Mouse (Mus musculus) limb, embryonic 15.5 days (tissue): ENCODE results near the gene Vps18. TPM values are rescaled to one million over a fixed set of nuclear protein-coding genes. Genes with fewer than 3 reads are reported as not detected.

Experiments used
- ATAC-seq: fragments of 200-750 bp; cut with Nextera tagmentation; 2 replicates; pipeline ENCODE4 v1.8.0; 2017; ENCODE audit warnings: low read depth, moderate TSS enrichment; ENCODE audit not compliant: insufficient number of reproducible peaks, low FRiP score, low TSS enrichment
- H3K27ac ChIP-seq: fragments of 300-500 bp; sonication (generic); 2 replicates; pipeline ENCODE4 v1.5.1; 2015; ENCODE audit warnings: moderate library complexity, mild to moderate bottlenecking, inconsistent platforms
- H3K27me3 ChIP-seq: fragments of 300-500 bp; sonication (generic); 2 replicates; pipeline ENCODE4 v1.6.1; 2015; ENCODE audit warnings: inconsistent platforms
- H3K36me3 ChIP-seq: fragments of 300-500 bp; sonication (generic); 2 replicates; pipeline ENCODE4 v1.6.1; 2015; ENCODE audit warnings: inconsistent platforms
- H3K4me1 ChIP-seq: fragments of 300-500 bp; sonication (generic); 2 replicates; pipeline ENCODE4 v1.6.1; 2015; ENCODE audit warnings: inconsistent platforms
- H3K4me2 ChIP-seq: fragments of 300-500 bp; sonication (generic); 2 replicates; pipeline ENCODE4 v1.6.1; 2015; ENCODE audit warnings: mild to moderate bottlenecking, inconsistent platforms
- H3K4me3 ChIP-seq: fragments of 300-500 bp; sonication (generic); 2 replicates; pipeline ENCODE4 v1.5.1; 2015; ENCODE audit warnings: mild to moderate bottlenecking, inconsistent platforms
- H3K9ac ChIP-seq: fragments of 300-500 bp; sonication (generic); 2 replicates; pipeline ENCODE4 v1.6.1; 2015; ENCODE audit warnings: inconsistent platforms
- H3K9me3 ChIP-seq: fragments of 300-500 bp; sonication (generic); 2 replicates; pipeline ENCODE4 v1.6.1; 2016; ENCODE audit warnings: inconsistent platforms
- WGBS: fragments of 180-500 bp; shearing (Covaris S2); methylation state at CpG from one replicate; pipeline ENCODE4 v1.1.7; 2015; 5-methylcytosine and 5-hydroxymethylcytosine counted together
- polyA plus RNA-seq: library from polyadenylated mRNA; unstranded; fragments of >200 nt; fragmentation: Nextera tagmentation; extraction: Ambion mirVana; gene quantifications from 2 replicates; pipeline ENCODE4 v1.2.1, GENCODE M21; 2015

Vps18 gene
- polyA plus RNA-seq, 1 experiment from 2014 or later, result 19.5 TPM

DNA sequence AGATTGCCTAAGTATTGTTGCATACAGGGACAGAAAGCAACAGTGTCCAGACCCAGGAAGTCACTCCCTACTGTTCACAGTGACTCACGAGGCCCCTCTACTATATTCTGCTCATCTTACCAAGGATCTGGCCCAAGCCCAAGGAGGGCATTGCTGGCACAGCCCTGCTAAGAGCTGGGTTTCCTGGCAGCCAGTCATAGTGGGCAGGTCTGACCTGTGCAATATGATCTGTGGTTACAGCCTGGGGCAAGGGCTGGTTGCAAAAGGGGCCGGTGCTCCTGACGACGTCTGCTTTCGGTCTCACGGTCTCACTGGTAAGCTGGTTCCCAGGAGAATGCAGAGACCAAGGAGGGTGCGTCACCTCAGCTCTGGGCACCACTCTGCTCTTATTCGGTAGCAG, 25.6 kb upstream of the Vps18 start:
- Histone ChIP-seq H3K4me3 (no peak overlapping the region), H3K27me3 (no peaks in the 10 kb centered on the region), H3K9ac (no peak overlapping the region), H3K9me3 (no peaks in the 10 kb centered on the region), H3K4me2 (0 out of 2 replicates have a peak overlapping the region, but pooled peaks have one; percentile 2), H3K4me1 (peaks cover 6% of the 10 kb centered on the region), H3K36me3 (no peaks in the 10 kb centered on the region), H3K27ac (peak overlapping the region; percentile 27; the same call in 1 of the 2 replicates)
- ATAC-seq, result peak; percentile 71
- 10% methylated on average over 8 of the region's 8 CpGs for WGBS

DNA sequence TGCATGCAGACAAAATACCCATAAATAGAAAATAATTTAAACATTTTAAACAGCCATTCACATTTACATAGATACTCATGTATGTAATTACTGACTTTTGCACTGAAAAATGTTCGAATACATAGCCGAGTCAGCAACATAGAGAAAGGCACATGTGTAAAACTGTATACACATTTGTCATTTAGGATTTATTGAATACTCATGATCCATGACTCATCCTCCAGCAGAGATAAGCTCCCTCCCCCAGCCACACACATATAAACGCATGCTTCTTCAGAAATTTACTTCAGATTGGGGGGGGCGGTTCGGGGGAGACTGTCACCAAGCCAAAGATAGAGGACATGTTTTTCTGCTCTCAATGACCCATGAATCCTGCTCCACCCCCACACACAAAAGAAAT, 24.7 kb upstream of the Vps18 start:
- Histone ChIP-seq H3K9ac (no peak overlapping the region), H3K9me3 (no peaks in the 10 kb centered on the region), H3K4me1 (peaks cover 6% of the 10 kb centered on the region), H3K27me3 (no peaks in the 10 kb centered on the region), H3K4me3 (no peak overlapping the region), H3K4me2 (no peak overlapping the region), H3K36me3 (no peaks in the 10 kb centered on the region), H3K27ac (no peak overlapping the region)
- whole genome bisulfite sequencing, result 74% methylated on average over 5 of the region's 5 CpGs
- no peak for ATAC-seq

DNA sequence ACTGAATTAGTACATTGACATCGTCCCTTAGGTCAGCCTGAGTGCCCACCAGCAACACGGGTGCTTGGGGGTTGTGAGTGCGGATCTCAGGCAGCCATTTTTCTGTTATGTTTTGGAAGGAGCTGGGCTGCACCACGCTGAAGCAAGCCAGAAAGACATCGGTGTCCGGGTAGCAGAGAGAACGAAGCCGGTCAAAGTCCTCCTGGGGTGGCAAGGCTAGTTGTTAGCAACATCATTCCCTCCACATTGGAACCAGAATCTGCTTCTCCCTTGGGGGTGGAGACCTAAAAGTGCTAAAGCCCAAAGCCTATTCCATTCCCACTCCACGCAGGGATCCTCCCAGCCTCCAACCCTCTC, 18.3 kb upstream of the Vps18 start:
- peaks cover 5% of the 10 kb centered on the region for H3K4me1 ChIP-seq

DNA sequence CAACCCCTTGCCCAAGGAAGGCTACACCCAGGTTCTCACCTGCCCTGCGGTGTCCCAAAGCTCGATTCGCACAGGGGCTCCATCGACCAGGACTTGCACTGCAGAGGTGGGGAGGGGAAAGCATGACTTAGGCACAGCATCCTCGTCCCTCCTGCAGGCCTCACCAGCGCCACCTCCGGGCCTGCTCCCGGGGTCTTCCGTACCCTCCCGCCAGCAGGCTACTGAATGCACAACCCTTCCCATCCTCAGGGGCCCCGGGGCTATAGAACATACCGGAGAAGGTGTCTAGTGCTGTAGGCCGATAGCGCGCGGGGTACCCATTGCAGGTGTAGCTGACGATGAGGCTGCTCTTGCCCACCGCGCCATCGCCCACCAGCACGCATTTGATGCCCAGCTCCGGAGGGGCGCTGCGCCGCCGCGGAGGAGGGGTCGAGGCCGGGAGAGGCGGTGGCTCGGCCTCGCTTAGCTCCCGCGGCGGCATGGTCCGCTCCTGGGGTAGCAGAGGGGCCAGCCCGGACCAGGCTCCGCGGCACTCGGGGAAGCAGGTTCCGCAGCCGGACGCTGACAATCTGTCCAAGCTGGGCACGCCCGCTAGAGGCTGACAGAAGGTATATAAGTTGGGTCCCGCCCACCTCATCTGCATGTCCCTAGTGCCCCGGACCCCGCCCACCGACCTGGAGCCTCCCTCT, 17.8 kb upstream of the Vps18 start, which contains the start of gene Rhov:
Gene Rhov (minus strand): TSS at position 630 of the 689 bp plus-strand sequence.
- Histone ChIP-seq H3K9me3 (no peaks in the 10 kb centered on the region), H3K4me1 (peaks cover 5% of the 10 kb centered on the region), H3K27ac (no peak within 1 kb of the TSS), H3K27me3 (peaks cover 12% of the 10 kb centered on the region; the same call in 1 of the 2 replicates), H3K36me3 (no peaks in the 10 kb centered on the region), H3K4me2 (peak within 1 kb of the TSS; percentile 99), H3K9ac (peak within 1 kb of the TSS; percentile 51), H3K4me3 (peak within 1 kb of the TSS; percentile 59)
- WGBS, result under 1% methylated on average over 49 of the region's 49 CpGs
- ATAC-seq, result peak; percentile 66; the same call in 1 of the 2 replicates

More for the DNA sequence above, 18.3 kb upstream of the Vps18 start:
- no peak for ATAC-seq
- Histone ChIP-seq H3K9me3 (no peaks in the 10 kb centered on the region), H3K4me2 (peak overlapping the region; percentile 99), H3K36me3 (no peaks in the 10 kb centered on the region), H3K9ac (no peak overlapping the region), H3K27ac (no peak overlapping the region), H3K4me3 (peak overlapping the region; percentile 59), H3K27me3 (peaks cover 12% of the 10 kb centered on the region; the same call in 1 of the 2 replicates)
- WGBS, result 54% methylated on average over 9 of the region's 9 CpGs

DNA sequence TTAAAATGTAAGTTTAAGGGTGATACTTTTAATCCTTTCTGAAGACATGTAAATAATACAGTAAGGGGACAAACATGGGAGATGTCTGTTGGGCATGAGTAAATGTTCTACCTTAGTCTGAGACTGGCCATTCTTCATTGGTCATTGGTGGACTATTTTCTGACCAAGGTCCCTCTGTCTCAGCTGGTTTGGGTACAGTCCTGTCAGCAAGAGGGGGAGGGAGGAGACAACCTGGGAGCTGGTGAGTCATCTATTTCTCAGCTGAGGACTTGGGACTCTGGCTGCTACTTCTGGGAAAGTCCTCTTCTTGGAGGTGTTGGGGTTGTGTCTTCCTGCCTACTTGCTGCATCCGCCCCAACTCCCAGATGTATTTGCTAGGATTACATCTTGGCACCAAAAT, 14.4 kb upstream of the Vps18 start:
- no peak overlapping the region for H3K27ac ChIP-seq
- WGBS, result 74% methylated on average over 1 of the region's 1 CpGs

DNA sequence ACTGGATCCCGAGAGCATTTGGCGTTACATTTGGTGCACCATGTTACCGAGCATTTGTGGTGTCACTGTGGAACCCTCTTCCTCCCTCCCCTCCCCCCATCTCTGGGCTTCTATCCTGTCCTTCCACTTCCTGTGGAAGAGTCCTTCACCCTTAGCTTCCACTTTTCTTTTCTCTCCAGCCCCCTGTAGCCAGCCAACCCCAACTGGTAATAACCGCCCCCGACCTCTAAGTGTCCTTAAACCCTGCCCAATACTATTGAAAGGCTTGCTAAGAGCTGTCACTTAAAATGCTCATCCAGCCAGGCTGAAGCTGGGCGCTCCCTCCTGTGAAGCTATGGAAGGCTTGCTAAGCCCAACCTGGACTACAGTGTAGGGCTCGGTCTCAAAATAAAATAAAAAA, 11.6 kb upstream of the Vps18 start:
- WGBS, result 71% methylated on average over 7 of the region's 7 CpGs
- Histone ChIP-seq H3K9ac (no peak overlapping the region), H3K4me3 (no peak overlapping the region), H3K4me2 (no peak overlapping the region), H3K4me1 (no peaks in the 10 kb centered on the region), H3K9me3 (no peaks in the 10 kb centered on the region), H3K27ac (no peak overlapping the region), H3K27me3 (no peaks in the 10 kb centered on the region), H3K36me3 (no peaks in the 10 kb centered on the region)
- ATAC-seq, result no peak

More for the DNA sequence above, 14.4 kb upstream of the Vps18 start:
- Histone ChIP-seq H3K36me3 (no peaks in the 10 kb centered on the region), H3K27me3 (peaks cover 12% of the 10 kb centered on the region; the same call in 1 of the 2 replicates), H3K4me1 (peaks cover 5% of the 10 kb centered on the region), H3K9ac (no peak overlapping the region), H3K4me2 (no peak overlapping the region), H3K9me3 (no peaks in the 10 kb centered on the region), H3K4me3 (no peak overlapping the region)
- no peak for ATAC-seq

DNA sequence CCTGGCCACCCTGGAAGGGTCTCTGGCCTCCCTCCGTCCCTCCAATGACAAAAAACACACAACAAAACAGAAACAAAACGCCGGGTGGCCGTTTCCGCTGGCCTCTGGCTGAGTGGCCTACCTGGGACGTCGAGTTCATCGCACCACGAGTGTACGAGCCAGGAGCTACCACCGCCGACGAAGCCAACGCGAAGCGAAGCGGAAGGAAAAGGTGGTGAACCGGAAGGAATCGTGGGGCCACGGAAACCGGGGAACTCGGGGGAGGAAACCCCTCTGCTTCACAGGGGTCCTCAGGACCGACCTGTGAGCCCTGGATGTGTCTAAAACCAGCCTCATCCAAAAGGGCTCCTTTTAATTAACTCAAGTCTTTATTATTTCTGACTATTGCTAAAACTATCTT, 10.7 kb upstream of the Vps18 start:
- Histone ChIP-seq H3K36me3 (no peaks in the 10 kb centered on the region), H3K4me3 (no peak overlapping the region), H3K9me3 (no peaks in the 10 kb centered on the region), H3K9ac (no peak overlapping the region), H3K27me3 (no peaks in the 10 kb centered on the region), H3K4me1 (no peaks in the 10 kb centered on the region), H3K4me2 (no peak overlapping the region), H3K27ac (no peak overlapping the region)
- ATAC-seq, result no peak
- WGBS, result 89% methylated on average over 23 of the region's 23 CpGs

DNA sequence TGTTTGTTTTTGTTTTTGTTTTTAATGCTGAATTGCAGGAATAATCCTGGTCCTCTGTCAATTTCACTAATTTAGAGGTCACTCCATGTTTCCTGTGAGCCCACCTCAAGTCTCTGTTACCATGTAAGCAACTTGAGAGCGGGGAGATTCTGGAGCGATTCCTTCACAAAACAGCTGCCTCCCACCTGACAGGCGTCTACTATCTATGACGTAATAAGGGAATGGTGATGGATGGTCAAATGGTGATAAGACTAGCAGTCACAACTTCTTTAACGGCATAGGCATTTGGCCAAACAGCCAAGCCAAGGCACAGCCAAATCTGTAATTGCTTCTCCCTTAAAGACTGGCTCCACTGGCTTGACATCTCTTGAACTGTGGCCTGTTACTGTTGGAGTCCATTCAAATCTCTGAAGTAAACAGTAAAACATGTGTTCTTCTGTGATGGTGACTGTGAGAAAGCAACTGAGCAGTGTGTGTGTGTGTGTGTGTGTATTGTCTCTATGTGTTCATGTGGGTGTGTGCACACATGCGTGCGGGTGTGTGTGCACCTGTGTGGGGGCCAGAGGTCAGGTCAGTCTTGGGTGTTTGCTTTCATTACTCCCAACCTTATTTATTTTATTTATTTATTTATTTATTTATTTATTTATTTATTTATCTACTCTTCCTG, 6.5 kb upstream of the Vps18 start:
- 81% methylated on average over 7 of the region's 7 CpGs for WGBS
- ATAC-seq, result no peak

DNA sequence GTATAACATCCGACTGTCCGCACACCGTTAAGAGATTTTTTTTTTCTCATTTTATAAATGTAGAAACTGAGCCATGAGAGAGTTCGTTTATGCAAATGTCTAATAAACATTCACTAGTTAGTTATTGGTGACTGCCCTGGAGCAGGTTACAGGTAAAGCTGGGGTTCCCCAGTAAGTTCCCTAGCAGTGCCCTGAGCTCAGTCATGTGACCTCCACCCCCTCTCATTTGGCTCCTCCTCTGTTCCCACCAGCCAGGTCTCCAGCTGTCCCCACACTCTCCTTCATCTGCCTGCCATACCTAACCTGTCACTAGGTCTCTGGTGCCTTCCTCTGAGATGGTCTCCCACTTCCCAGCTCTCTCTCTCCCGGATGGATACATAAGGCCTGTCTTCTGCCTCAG, 1.2 kb upstream of the Vps18 start:
- H3K4me1 ChIP-seq, result peaks cover 18% of the 10 kb centered on the region
- 88% methylated on average over 5 of the region's 5 CpGs for WGBS
- no peak overlapping the region for H3K4me2 ChIP-seq
- no peaks in the 10 kb centered on the region for H3K9me3 ChIP-seq
- no peak overlapping the region for H3K27ac ChIP-seq
- H3K36me3 ChIP-seq, result peaks cover 24% of the 10 kb centered on the region
- H3K27me3 ChIP-seq, result no peaks in the 10 kb centered on the region
- H3K4me3 ChIP-seq, result no peak overlapping the region
- no peak for ATAC-seq
- no peak overlapping the region for H3K9ac ChIP-seq

More for the DNA sequence above, 6.5 kb upstream of the Vps18 start:
- H3K27ac ChIP-seq, result no peak overlapping the region
- H3K9ac ChIP-seq, result no peak overlapping the region
- no peaks in the 10 kb centered on the region for H3K27me3 ChIP-seq
- H3K4me2 ChIP-seq, result no peak overlapping the region
- H3K36me3 ChIP-seq, result no peaks in the 10 kb centered on the region
- no peaks in the 10 kb centered on the region for H3K4me1 ChIP-seq
- no peak overlapping the region for H3K4me3 ChIP-seq
- H3K9me3 ChIP-seq, result no peaks in the 10 kb centered on the region

DNA sequence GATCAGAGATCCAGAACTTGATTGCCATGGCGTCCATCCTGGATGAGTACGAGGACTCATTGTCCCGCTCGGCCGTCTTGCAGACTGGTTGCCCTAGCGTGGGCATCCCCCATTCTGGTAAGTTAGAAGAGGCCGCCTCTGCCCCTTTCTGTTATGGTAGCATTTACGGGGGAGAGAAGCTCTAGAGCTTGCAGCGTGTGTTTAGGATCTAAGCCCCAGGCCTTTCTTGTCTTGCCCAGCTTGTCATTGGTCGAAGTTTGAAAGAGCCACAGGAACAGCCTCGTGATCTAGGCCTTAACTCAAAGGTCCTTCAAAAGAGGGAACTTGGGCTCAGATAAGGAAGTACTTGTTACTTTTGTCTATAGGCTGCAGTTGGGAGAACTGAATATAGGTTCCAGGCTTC, 475 bp downstream of the Vps18 start:
- peak overlapping the region; percentile 64 for H3K4me3 ChIP-seq
- peak overlapping the region; percentile 74 for H3K9ac ChIP-seq
- WGBS, result 3% methylated on average over 11 of the region's 11 CpGs
- H3K9me3 ChIP-seq, result no peaks in the 10 kb centered on the region
- H3K36me3 ChIP-seq, result peaks cover 40% of the 10 kb centered on the region
- H3K4me1 ChIP-seq, result peaks cover 18% of the 10 kb centered on the region
- peak overlapping the region; percentile 58 for H3K27ac ChIP-seq
- no peaks in the 10 kb centered on the region for H3K27me3 ChIP-seq
- H3K4me2 ChIP-seq, result peak overlapping the region; percentile 82
- ATAC-seq, result no peak; the same call in 1 of the 2 replicates

DNA sequence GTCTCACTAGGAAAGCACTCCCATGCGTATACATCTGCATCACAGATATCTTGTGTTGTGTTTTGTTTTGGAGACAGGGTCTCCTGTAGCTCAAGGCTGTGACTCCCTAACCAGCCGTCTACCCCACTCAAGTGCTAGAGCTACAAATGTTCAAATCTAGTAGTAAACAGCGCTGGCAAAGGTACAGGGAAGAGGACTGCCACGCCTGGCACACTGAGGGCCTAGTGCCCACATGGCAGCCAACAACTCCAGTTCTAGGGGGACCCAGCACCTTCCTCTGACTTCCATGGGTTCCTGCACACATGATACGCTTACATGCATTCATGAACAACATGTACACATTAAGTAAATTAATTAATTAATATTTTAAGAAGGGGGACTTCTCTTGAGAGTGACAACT, 3.7 kb downstream of the Vps18 start:
- Histone ChIP-seq H3K9me3 (no peaks in the 10 kb centered on the region), H3K4me3 (no peak overlapping the region), H3K4me2 (no peak overlapping the region), H3K36me3 (peaks cover 65% of the 10 kb centered on the region), H3K4me1 (peaks cover 18% of the 10 kb centered on the region), H3K27ac (no peak overlapping the region), H3K9ac (no peak overlapping the region), H3K27me3 (no peaks in the 10 kb centered on the region)
- WGBS, result 90% methylated on average over 5 of the region's 5 CpGs
- no peak for ATAC-seq

DNA sequence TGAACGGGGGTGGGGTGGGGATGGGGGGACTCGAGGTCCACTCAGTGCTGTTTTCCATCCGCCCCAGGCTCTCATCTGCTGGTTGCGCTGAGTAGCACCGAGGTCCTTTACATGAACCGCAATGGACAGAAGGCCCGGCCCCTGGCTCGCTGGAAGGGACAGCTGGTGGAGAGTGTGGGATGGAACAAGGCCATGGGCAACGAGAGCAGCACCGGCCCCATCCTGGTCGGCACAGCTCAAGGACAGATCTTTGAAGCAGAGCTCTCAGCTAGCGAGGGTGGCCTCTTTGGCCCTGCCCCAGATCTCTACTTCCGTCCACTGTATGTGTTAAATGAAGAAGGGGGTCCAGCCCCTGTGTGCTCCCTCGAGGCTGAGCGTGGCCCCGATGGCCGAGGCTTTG, 4.3 kb downstream of the Vps18 start:
- Histone ChIP-seq H3K9ac (no peak overlapping the region), H3K4me2 (no peak overlapping the region), H3K36me3 (peaks cover 71% of the 10 kb centered on the region), H3K4me1 (peaks cover 17% of the 10 kb centered on the region), H3K9me3 (no peaks in the 10 kb centered on the region), H3K27me3 (no peaks in the 10 kb centered on the region), H3K4me3 (no peak overlapping the region), H3K27ac (no peak overlapping the region)
- ATAC-seq, result no peak
- WGBS, result 90% methylated on average over 17 of the region's 17 CpGs
